Mouse (Mus musculus) hindbrain, embryonic 12.5 days (tissue): Measurements from ENCODE around the gene Ermap. TPM values are rescaled to one million over a fixed set of nuclear protein-coding genes. Genes with fewer than 3 reads are reported as not detected.

Experiments used
- ATAC-seq: fragments of 200-750 bp; cut with Nextera tagmentation; 2 replicates; pipeline ENCODE4 v1.8.0; 2017; ENCODE audit warnings: moderate TSS enrichment; ENCODE audit not compliant: low FRiP score
- H3K27ac ChIP-seq: fragments of 300-500 bp; sonication (generic); 2 replicates; pipeline ENCODE4 v1.5.1; 2016; ENCODE audit warnings: mild to moderate bottlenecking
- H3K27me3 ChIP-seq: fragments of 300-500 bp; sonication (generic); 2 replicates; pipeline ENCODE4 v1.6.1; 2016; ENCODE audit warnings: mild to moderate bottlenecking
- H3K36me3 ChIP-seq: fragments of 300-500 bp; sonication (generic); 2 replicates; pipeline ENCODE4 v1.6.1; 2016; ENCODE audit warnings: mild to moderate bottlenecking
- H3K4me1 ChIP-seq: fragments of 300-500 bp; sonication (generic); 2 replicates; pipeline ENCODE4 v1.6.1; 2016
- H3K4me2 ChIP-seq: fragments of 300-500 bp; sonication (generic); replicated peaks from 2 replicates; pipeline ENCODE4 v1.6.1; 2016; ENCODE audit warnings: mild to moderate bottlenecking
- H3K4me3 ChIP-seq: fragments of 300-500 bp; sonication (generic); 2 replicates; pipeline ENCODE4 v1.5.1; 2016; ENCODE audit warnings: mild to moderate bottlenecking
- H3K9ac ChIP-seq: fragments of 300-500 bp; sonication (generic); 2 replicates; pipeline ENCODE4 v1.6.1; 2016; ENCODE audit warnings: mild to moderate bottlenecking, moderate library complexity
- H3K9me3 ChIP-seq: fragments of 300-500 bp; sonication (generic); replicated peaks from 2 replicates; pipeline ENCODE4 v1.6.1; 2016; ENCODE audit warnings: mild to moderate bottlenecking
- WGBS: fragments of 180-500 bp; shearing (Covaris S2); methylation state at CpG from one replicate; pipeline ENCODE4 v1.1.7; 2016; 5-methylcytosine and 5-hydroxymethylcytosine counted together
- polyA plus RNA-seq: library from polyadenylated mRNA; unstranded; fragments of >200 nt; fragmentation: Nextera tagmentation; extraction: Ambion mirVana; gene quantifications from 2 replicates; pipeline ENCODE4 v1.2.1, GENCODE M21; 2016

Gene Ermap
- polyA plus RNA-seq, 1 experiment from 2014 or later = 7.4 TPM

GRCm38 (mm10) chr4:119204672-119205071 lies 14.9 kb upstream of the Ermap start:
- no peak overlapping the region for H3K27ac ChIP-seq
- H3K4me3 ChIP-seq = no peak overlapping the region
- ATAC-seq = peak; percentile 58; the same call in 1 of the 2 replicates
- H3K27me3 ChIP-seq = no peaks in the 10 kb centered on the region
- 15% methylated on average over 8 of the region's 8 CpGs for WGBS
- H3K9ac ChIP-seq = no peak overlapping the region
- H3K36me3 ChIP-seq = peaks cover 20% of the 10 kb centered on the region
- H3K9me3 ChIP-seq = no peaks in the 10 kb centered on the region
- no peak overlapping the region for H3K4me2 ChIP-seq
- H3K4me1 ChIP-seq = 0 out of 2 replicates have a peak, but pooled peaks cover 10% of the 10 kb centered on the region

GRCm38 (mm10) chr4:119198105-119198504 lies 8.3 kb upstream of the Ermap start:
- H3K27me3 ChIP-seq = no peaks in the 10 kb centered on the region
- H3K9ac ChIP-seq = no peak overlapping the region
- peaks cover 24% of the 10 kb centered on the region for H3K36me3 ChIP-seq
- no peaks in the 10 kb centered on the region for H3K9me3 ChIP-seq
- H3K4me2 ChIP-seq = no peak overlapping the region
- no peak overlapping the region for H3K4me3 ChIP-seq
- H3K27ac ChIP-seq = no peak overlapping the region
- no peak for ATAC-seq
- WGBS = 88% methylated on average over 6 of the region's 6 CpGs
- peaks cover 25% of the 10 kb centered on the region for H3K4me1 ChIP-seq

DNA sequence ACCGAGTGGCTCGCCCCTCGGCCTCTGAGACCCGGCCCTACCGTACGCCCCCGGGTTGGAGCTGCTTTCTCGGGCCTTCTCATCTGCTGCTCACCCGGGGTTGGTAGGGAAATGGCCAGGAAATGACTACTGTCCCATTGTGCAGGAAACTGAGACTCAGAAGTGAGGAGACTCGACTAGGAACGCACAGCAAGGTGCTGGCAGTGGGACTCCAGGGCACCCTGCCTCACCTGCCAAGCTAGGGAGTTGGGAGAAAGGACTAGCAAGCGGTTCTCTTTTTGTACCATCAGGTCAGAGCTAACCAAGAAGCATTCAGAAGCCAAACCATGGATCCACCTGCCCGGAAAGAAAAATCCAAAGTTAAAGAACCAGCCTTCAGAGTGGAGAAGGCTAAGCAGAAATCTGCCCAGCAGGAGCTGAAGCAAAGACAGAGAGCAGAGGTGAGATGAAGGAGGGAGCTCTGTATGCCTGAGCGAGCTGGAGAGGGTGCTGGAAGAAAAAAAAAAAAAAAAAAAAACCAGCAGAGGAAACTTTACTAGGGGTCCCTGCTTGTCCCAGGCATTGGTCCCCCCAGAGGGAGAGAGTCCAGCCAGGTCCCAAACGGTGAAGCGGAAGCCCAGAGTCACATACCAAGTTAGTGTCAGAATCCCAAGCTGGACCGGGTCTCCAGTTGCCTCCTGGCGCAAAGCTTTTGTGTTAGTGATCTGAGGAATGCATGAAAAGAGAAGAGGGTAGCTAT lies 5.9 kb upstream of the Ermap start:
- Histone ChIP-seq H3K36me3 (peaks cover 11% of the 10 kb centered on the region), H3K27ac (peak overlapping the region; percentile 82), H3K9ac (peak overlapping the region; percentile 84), H3K9me3 (no peaks in the 10 kb centered on the region), H3K4me1 (peaks cover 25% of the 10 kb centered on the region), H3K4me3 (peak overlapping the region; percentile 82), H3K4me2 (peak overlapping the region; percentile 70), H3K27me3 (no peaks in the 10 kb centered on the region)
- peak; percentile 61 for ATAC-seq
- WGBS = 6% methylated on average over 18 of the region's 18 CpGs

DNA sequence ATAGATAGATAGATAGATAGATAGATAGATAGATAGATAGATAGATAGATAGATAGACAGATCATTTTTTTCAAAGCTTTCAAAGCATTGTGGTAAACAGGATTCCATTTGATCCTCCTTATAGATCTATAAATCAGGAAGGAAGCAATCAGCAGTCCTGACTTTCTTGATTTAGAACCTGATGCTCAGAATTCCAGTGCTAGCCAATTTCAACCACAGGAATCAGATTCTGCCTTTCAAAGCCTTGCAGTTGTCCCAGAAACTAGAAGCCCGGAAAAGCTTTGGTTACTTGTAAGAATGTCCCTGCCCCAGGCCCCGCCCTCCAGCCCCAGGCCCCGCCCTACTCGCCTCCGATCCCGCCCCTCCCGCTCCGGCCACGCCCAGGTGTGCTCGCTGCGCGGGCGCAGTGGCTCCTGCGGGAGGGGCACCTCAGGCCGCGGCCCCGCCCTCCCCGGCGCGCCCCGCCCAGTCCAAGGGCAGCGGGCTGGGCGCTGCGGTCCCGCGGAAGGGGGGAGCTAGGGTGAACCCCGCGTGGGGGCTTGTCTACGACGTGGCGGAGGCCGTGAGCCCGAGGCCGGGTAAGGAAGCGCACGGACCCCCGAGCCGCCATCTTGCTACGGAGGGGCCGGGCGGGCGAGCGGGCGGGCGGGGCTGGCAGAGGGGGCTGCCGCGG lies 5.2 kb upstream of the Ermap start, which contains the start of gene Svbp:
Gene Svbp (plus strand): TSS at position 398 of the 673 bp plus-strand sequence.
- ATAC-seq = peak; percentile 91
- H3K4me1 ChIP-seq = peaks cover 25% of the 10 kb centered on the region
- 0 out of 2 replicates have a peak, but pooled peaks cover 6% of the 10 kb centered on the region for H3K36me3 ChIP-seq
- no peaks in the 10 kb centered on the region for H3K9me3 ChIP-seq
- 2% methylated on average over 35 of the region's 47 CpGs for WGBS
- H3K27ac ChIP-seq = peak within 1 kb of the TSS; percentile 82
- peak within 1 kb of the TSS; percentile 82 for H3K4me3 ChIP-seq
- peak within 1 kb of the TSS; percentile 70 for H3K4me2 ChIP-seq
- H3K27me3 ChIP-seq = no peaks in the 10 kb centered on the region
- H3K9ac ChIP-seq = peak within 1 kb of the TSS; percentile 84

DNA sequence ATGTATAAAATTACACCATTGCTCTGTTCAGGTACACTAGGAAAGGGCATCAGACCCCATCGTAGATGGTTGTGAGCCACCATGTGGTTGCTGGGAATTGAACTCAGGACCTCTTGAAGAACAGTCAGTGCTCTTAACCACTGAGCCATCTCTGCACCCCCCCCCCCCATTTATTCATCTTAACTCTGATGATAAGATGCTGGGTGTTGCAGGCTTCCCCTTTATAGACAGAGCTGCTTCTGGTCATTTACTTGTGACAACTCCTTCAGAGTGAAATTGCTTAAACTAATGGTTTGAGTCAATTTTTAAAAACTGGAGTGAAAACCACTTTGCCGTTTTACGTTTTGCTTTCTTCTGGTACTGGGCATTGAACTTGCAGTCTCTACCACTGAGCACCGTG lies 2.9 kb upstream of the Ermap start:
- Histone ChIP-seq H3K9ac (no peak overlapping the region), H3K27me3 (no peaks in the 10 kb centered on the region), H3K4me3 (no peak overlapping the region), H3K27ac (no peak overlapping the region), H3K4me1 (peaks cover 21% of the 10 kb centered on the region), H3K4me2 (no peak overlapping the region), H3K9me3 (no peaks in the 10 kb centered on the region), H3K36me3 (no peaks in the 10 kb centered on the region)
- ATAC-seq = no peak
- 85% methylated on average over 4 of the region's 4 CpGs for WGBS

DNA sequence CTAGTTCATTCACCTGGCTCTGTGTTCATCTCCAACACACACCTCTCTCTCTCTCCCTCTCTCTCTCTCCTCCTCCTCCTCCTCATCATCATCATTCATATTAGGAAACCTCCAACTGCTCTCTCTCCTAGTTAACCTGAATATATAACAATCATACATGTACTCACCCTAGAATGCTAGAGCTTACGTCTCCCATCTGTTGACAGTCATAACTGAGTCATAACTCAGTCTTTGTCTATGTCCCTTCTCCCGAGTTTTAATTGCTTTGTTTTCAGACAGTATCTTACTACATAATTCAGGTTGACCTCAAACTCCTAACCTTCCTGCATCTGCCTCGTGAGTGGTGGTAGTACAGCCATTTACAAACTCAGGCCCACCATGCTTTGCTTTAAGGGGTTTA lies 1.5 kb upstream of the Ermap start:
- WGBS = 76% methylated on average over 3 of the region's 3 CpGs
- no peak overlapping the region for H3K4me3 ChIP-seq
- H3K4me1 ChIP-seq = peaks cover 7% of the 10 kb centered on the region
- no peaks in the 10 kb centered on the region for H3K9me3 ChIP-seq
- no peaks in the 10 kb centered on the region for H3K36me3 ChIP-seq
- H3K27me3 ChIP-seq = no peaks in the 10 kb centered on the region
- H3K9ac ChIP-seq = no peak overlapping the region
- no peak overlapping the region for H3K27ac ChIP-seq
- ATAC-seq = no peak
- no peak overlapping the region for H3K4me2 ChIP-seq

- no peak for ATAC-seq
- H3K4me3 ChIP-seq = no peak overlapping the region
- H3K4me2 ChIP-seq = no peak overlapping the region
- H3K27ac ChIP-seq = no peak overlapping the region
- H3K9me3 ChIP-seq = no peaks in the 10 kb centered on the region
- H3K4me1 ChIP-seq = 0 out of 2 replicates have a peak, but pooled peaks cover under 1% of the 10 kb centered on the region
- 85% methylated on average over 8 of the region's 8 CpGs for WGBS
- H3K36me3 ChIP-seq = no peaks in the 10 kb centered on the region
- H3K9ac ChIP-seq = no peak overlapping the region
- no peaks in the 10 kb centered on the region for H3K27me3 ChIP-seq
These were observed 807 bp upstream of the Ermap start for GRCm38 (mm10) chr4:119190618-119191017.

DNA sequence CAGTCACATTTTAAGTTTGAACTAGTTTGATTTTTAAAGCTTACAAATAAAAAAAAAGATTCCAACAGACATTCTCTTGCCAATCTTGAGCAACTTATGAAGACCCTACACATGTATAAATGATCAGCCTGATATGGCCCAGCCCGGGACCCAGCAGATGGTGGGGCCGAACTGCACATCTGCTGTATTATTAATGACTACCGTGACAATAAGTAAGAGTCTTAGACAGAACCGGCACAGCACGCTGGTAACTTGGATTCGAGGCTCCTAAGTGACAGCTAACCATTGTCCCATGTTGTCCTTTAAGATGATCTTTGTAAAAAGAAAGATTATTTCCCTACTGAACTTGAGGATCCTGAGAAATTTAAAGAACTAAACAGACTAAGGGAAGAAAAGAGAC lies 419 bp downstream of the Ermap start:
- Histone ChIP-seq H3K36me3 (no peaks in the 10 kb centered on the region), H3K27me3 (no peaks in the 10 kb centered on the region), H3K27ac (no peak overlapping the region), H3K4me2 (no peak overlapping the region), H3K9me3 (no peaks in the 10 kb centered on the region), H3K9ac (no peak overlapping the region), H3K4me3 (no peak overlapping the region), H3K4me1 (no peaks in the 10 kb centered on the region)
- WGBS = 41% methylated on average over 6 of the region's 6 CpGs
- no peak for ATAC-seq

- no peaks in the 10 kb centered on the region for H3K36me3 ChIP-seq
- no peak overlapping the region for H3K4me2 ChIP-seq
- ATAC-seq = no peak
- no peak overlapping the region for H3K9ac ChIP-seq
- WGBS = 63% methylated on average over 11 of the region's 11 CpGs
- H3K4me3 ChIP-seq = no peak overlapping the region
- H3K9me3 ChIP-seq = no peaks in the 10 kb centered on the region
- no peak overlapping the region for H3K27ac ChIP-seq
- H3K27me3 ChIP-seq = no peaks in the 10 kb centered on the region
- no peaks in the 10 kb centered on the region for H3K4me1 ChIP-seq
These were observed 1.6 kb downstream of the Ermap start for GRCm38 (mm10) chr4:119188060-119188785.

DNA sequence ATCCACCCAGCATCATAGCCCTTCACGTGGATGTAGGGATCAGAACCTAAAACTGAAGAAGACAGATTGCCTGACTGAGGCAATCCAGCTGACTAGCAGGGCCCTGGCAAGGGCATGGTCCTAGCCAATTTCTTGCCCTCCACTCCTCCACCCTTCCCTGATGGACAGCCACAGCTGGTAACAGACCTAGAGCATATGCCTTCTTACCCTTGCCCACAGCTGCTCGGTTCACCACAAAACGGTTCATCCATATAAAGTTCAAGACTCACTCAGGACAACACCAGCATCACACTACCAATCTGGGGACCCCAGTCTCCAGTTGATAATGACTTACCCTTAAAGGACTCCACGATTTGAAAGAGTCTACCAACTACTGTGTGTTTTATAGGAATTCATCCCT lies 4.0 kb downstream of the Ermap start:
- Histone ChIP-seq H3K27ac (no peak overlapping the region), H3K36me3 (no peaks in the 10 kb centered on the region), H3K9ac (no peak overlapping the region), H3K27me3 (no peaks in the 10 kb centered on the region), H3K4me3 (no peak overlapping the region), H3K4me2 (no peak overlapping the region), H3K9me3 (no peaks in the 10 kb centered on the region), H3K4me1 (no peaks in the 10 kb centered on the region)
- ATAC-seq = no peak
- 86% methylated on average over 4 of the region's 4 CpGs for WGBS

DNA sequence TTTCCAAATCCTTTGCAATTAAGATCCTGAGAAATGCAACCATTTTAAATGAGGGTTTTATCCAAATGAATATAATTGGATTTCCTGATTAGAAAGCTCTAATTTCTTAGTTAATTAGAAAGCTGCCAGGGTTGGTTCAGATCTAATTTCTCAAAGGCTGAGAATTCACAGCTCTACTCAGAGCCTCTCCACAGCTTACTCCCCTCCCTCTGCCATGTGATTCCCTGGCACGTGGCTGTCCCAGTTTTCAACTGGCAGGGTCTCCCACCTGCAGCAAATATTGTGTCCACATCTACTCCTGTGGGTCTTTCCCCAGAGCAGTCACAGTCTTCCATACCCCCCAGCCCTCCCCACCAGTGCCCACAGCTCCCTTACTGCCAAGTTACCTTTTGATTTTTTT lies 6.3 kb downstream of the Ermap start:
- WGBS = 55% methylated on average over 1 of the region's 1 CpGs
- H3K4me2 ChIP-seq = no peak overlapping the region
- no peaks in the 10 kb centered on the region for H3K9me3 ChIP-seq
- H3K4me3 ChIP-seq = no peak overlapping the region
- no peak overlapping the region for H3K27ac ChIP-seq
- no peaks in the 10 kb centered on the region for H3K36me3 ChIP-seq
- ATAC-seq = no peak
- no peak overlapping the region for H3K9ac ChIP-seq
- no peaks in the 10 kb centered on the region for H3K27me3 ChIP-seq
- H3K4me1 ChIP-seq = no peaks in the 10 kb centered on the region

GRCm38 (mm10) chr4:119181456-119181855 lies 8.4 kb downstream of the Ermap start:
- Histone ChIP-seq H3K9ac (no peak overlapping the region), H3K4me3 (no peak overlapping the region), H3K27ac (no peak overlapping the region), H3K4me2 (no peak overlapping the region), H3K36me3 (no peaks in the 10 kb centered on the region), H3K27me3 (no peaks in the 10 kb centered on the region), H3K9me3 (no peaks in the 10 kb centered on the region), H3K4me1 (no peaks in the 10 kb centered on the region)
- no peak for ATAC-seq
- 92% methylated on average over 9 of the region's 9 CpGs for WGBS
